Mouse (Mus musculus) midbrain, embryonic 13.5 days (tissue): ENCODE measurements at regions not wholly inside any gene's neighbourhood (a gene's known extent, or its start where the extent isn't known, plus 50 kb on each side); places are given as distances from the start of the nearest gene placed in this dataset.

Experiments
- ATAC-seq: fragments of 200-750 bp; cut with Nextera tagmentation; 2 replicates; pipeline ENCODE4 v1.8.0; 2017; ENCODE audit warnings: mild to moderate bottlenecking, moderate TSS enrichment, moderate library complexity
- H3K27ac ChIP-seq: fragments of 300-500 bp; sonication (generic); 2 replicates; pipeline ENCODE4 v1.5.1; 2015; ENCODE audit warnings: inconsistent platforms, mild to moderate bottlenecking, moderate library complexity
- H3K27me3 ChIP-seq: fragments of 300-500 bp; sonication (generic); 2 replicates; pipeline ENCODE4 v1.6.1; 2015; ENCODE audit warnings: mild to moderate bottlenecking, inconsistent platforms
- H3K36me3 ChIP-seq: fragments of 300-500 bp; sonication (generic); 2 replicates; pipeline ENCODE4 v1.6.1; 2015; ENCODE audit warnings: mild to moderate bottlenecking, inconsistent platforms
- H3K4me1 ChIP-seq: fragments of 300-500 bp; sonication (generic); replicated peaks from 2 replicates; pipeline ENCODE4 v1.6.1; 2015; ENCODE audit warnings: inconsistent platforms
- H3K4me2 ChIP-seq: fragments of 300-500 bp; sonication (generic); replicated peaks from 2 replicates; pipeline ENCODE4 v1.6.1; 2015; ENCODE audit warnings: moderate library complexity, mild to moderate bottlenecking, inconsistent platforms
- H3K4me3 ChIP-seq: fragments of 300-500 bp; sonication (generic); replicated peaks from 2 replicates; pipeline ENCODE4 v1.5.1; 2015; ENCODE audit warnings: mild to moderate bottlenecking, inconsistent platforms
- H3K9ac ChIP-seq: fragments of 300-500 bp; sonication (generic); replicated peaks from 2 replicates; pipeline ENCODE4 v1.6.1; 2015; ENCODE audit warnings: mild to moderate bottlenecking, inconsistent platforms
- H3K9me3 ChIP-seq: fragments of 300-500 bp; sonication (generic); 2 replicates; pipeline ENCODE4 v1.6.1; 2016; ENCODE audit warnings: mild to moderate bottlenecking, inconsistent platforms
- WGBS: fragments of 180-500 bp; shearing (Covaris S2); methylation state at CpG from one replicate; pipeline ENCODE4 v1.1.7; 2015; 5-methylcytosine and 5-hydroxymethylcytosine counted together

DNA sequence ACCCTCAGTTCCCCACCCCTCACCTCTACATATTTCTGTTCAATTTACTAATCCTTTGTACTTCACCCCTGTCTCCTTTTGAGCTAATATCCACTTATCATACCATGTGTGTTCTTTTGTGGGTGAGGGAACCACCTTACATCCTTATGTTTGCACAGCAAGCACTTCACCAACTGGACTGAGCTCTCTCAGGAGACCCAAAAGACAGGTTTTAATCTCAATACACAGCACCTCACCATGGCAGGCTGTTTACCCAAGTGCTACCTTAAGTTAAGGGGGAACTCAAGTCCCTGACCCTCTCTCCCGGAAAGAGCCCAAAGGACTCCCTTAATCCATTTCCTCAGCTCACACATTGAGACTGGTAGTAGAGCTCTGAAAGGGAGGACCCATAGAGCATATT, 62.3 kb upstream of the Agr3 start:
- WGBS: 95% methylated on average over 1 of the region's 1 CpGs
- Histone ChIP-seq H3K9ac (no peak overlapping the region), H3K4me1 (no peaks in the 10 kb centered on the region), H3K4me3 (no peak overlapping the region), H3K4me2 (no peak overlapping the region), H3K36me3 (no peaks in the 10 kb centered on the region), H3K27ac (no peak overlapping the region), H3K9me3 (no peaks in the 10 kb centered on the region), H3K27me3 (no peaks in the 10 kb centered on the region)
- no peak for ATAC-seq

DNA sequence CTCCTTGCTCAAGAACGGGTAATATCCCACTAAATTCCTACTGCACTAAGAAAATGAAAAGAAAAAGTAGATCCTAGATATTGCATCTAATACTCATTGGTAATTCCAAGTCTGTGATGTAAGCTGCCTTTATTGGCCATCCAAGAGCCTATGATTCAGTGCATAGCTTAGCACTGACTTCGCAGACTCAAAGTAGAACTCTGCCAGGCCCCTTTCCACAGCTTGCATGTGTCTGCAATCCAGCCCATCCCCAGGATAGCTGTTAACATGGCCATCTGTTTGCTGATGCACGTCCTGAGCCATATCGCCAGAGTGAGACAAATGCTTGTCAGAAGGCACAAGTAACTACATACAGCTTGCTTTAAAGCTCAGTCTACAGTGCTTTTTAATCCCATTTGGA, 72.3 kb upstream of the Agr3 start:
- H3K4me1 ChIP-seq: no peaks in the 10 kb centered on the region
- H3K27me3 ChIP-seq: no peaks in the 10 kb centered on the region
- H3K9ac ChIP-seq: no peak overlapping the region
- H3K4me2 ChIP-seq: no peak overlapping the region
- no peak overlapping the region for H3K27ac ChIP-seq
- no peaks in the 10 kb centered on the region for H3K36me3 ChIP-seq
- no peak overlapping the region for H3K4me3 ChIP-seq
- WGBS: 89% methylated on average over 4 of the region's 4 CpGs
- no peak for ATAC-seq
- H3K9me3 ChIP-seq: no peaks in the 10 kb centered on the region

DNA sequence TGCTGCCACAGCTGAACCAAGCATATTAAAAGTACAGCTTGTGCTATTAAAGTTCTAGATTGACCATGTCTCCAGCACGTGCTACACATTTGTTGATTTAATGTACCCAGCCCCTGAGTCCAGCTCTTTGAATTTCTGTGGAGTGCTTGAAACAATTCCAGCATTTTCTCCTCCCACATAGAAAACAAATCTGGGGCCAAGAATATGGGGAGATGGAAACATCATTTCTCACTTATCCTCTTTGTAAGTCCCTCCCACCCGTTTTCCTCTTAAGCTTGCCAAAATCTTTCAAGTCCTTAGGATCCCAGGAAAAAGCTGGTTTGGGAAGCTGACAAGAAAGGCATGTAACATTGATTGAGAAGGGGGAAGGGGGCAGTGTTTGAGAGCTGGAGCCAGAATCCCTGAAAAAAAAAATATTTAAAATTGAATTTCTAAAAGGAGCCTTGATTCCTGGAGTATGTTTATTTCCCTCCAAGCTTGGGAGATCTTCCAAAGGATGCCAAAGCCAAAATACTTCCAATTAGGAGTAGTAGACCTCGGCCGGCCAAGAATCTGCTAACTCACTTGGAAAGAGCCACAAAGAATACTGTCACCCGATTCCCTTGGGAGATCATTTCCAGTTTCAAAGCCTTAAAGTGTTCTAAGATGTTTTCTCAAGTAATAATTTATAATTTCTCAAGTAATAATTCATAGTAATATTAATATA, 78.4 kb upstream of the Agr3 start:
- no peaks in the 10 kb centered on the region for H3K36me3 ChIP-seq
- H3K27me3 ChIP-seq: no peaks in the 10 kb centered on the region
- no peak overlapping the region for H3K27ac ChIP-seq
- 83% methylated on average over 5 of the region's 5 CpGs for WGBS
- H3K9ac ChIP-seq: no peak overlapping the region
- no peak overlapping the region for H3K4me3 ChIP-seq
- no peaks in the 10 kb centered on the region for H3K9me3 ChIP-seq
- H3K4me2 ChIP-seq: no peak overlapping the region
- no peak for ATAC-seq
- H3K4me1 ChIP-seq: no peaks in the 10 kb centered on the region

DNA sequence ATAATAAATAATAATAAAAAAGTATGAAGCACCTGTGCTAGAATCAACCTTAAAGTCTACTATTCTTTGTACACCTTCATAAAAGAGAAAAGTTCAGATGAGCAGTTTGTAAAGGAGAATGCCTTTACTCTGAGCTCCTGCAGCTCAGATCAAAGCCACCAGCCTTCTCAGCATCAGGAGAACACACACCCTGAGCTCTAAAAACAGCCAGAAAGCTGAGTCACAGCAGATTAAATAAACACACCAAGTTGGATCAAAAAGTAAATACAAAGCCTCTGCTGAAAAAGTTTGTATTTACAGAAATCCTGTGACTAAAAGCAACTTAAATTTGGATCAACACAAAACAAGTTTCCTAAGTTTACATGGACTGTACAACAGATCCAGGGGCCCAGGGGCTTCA, 88.5 kb upstream of the Agr3 start:
- Histone ChIP-seq H3K9me3 (no peaks in the 10 kb centered on the region), H3K4me1 (no peaks in the 10 kb centered on the region), H3K4me2 (no peak overlapping the region), H3K4me3 (no peak overlapping the region), H3K36me3 (no peaks in the 10 kb centered on the region), H3K9ac (no peak overlapping the region), H3K27ac (no peak overlapping the region), H3K27me3 (no peaks in the 10 kb centered on the region)
- no peak for ATAC-seq

DNA sequence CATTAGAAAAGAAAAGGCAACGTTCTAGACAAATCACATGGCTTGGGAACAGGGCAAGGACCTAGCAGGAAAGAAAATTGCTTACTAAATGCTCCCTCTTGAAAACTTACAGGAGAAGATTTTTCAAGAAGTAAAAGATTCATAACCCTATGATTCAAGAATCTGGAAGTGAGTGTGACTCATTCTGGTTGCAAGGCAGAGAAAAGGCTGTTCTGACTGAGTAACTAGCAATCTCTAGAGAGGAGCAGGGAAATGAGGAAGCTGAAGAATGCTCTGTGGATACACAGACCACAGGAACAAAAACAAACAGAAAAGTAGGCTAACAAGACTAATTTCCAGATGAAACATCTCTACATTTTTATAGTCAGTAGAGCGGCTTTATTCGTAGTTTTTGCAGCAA, 92.1 kb upstream of the Agr3 start:
- 82% methylated on average over 3 of the region's 3 CpGs for WGBS
- no peak overlapping the region for H3K27ac ChIP-seq
- no peaks in the 10 kb centered on the region for H3K27me3 ChIP-seq
- H3K9me3 ChIP-seq: no peaks in the 10 kb centered on the region
- no peak for ATAC-seq
- no peak overlapping the region for H3K9ac ChIP-seq
- H3K4me2 ChIP-seq: no peak overlapping the region
- no peaks in the 10 kb centered on the region for H3K4me1 ChIP-seq
- no peaks in the 10 kb centered on the region for H3K36me3 ChIP-seq
- H3K4me3 ChIP-seq: no peak overlapping the region

DNA sequence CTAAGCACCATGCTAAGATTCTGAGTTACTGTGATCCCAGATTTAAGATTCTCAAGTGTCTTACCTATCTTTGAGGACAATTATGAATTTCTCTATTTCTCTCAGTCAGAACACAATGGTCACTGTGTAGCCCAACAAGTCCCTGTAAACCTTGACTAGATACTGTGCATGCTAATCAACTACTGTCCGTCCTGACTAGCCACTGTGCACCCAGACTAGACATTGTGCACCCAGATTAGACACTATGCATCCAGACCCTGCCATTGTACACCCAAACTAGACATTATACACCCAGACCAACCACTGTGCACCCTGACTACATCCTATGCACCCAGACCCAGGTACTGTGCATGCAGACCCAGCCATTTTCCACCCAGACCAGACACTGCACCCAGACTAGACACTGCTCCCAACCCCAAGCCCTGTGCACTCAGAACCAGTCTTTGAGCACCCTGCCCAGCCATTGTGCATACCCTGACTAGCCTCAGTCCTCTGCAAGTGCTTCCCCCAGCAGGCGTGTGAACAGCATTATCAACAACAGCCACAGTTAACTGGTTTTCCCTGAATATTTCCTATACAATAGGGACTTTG, 93.4 kb upstream of the Agr3 start:
- Histone ChIP-seq H3K4me3 (no peak overlapping the region), H3K36me3 (no peaks in the 10 kb centered on the region), H3K9ac (no peak overlapping the region), H3K27ac (no peak overlapping the region), H3K27me3 (no peaks in the 10 kb centered on the region), H3K4me1 (no peaks in the 10 kb centered on the region), H3K4me2 (no peak overlapping the region), H3K9me3 (no peaks in the 10 kb centered on the region)
- WGBS: 88% methylated on average over 2 of the region's 2 CpGs
- peak; percentile 56; the same call in 1 of the 2 replicates for ATAC-seq

DNA sequence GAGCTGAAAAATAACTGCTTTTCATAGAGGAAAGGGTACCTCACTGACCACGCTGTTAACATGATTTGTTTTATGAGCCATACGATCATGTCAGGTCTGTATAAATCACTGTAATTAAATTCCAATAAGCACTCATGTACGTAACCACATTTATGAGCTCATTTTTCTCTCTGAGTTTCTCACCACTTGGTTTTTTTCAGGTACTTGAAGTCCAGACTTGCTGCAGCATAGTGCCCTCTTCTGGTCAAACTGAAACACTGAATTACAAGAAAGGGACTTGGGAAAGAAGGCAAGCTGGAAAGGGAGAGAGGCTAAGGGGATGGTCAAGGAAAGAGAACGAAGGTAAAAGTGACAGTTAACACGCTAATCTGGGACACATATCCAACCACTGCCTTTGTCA, 94.2 kb upstream of the Agr3 start:
- no peak overlapping the region for H3K9ac ChIP-seq
- peak; percentile 48; the same call in 1 of the 2 replicates for ATAC-seq
- H3K27me3 ChIP-seq: no peaks in the 10 kb centered on the region
- no peaks in the 10 kb centered on the region for H3K4me1 ChIP-seq
- no peaks in the 10 kb centered on the region for H3K9me3 ChIP-seq
- H3K4me3 ChIP-seq: no peak overlapping the region
- H3K36me3 ChIP-seq: no peaks in the 10 kb centered on the region
- 27% methylated on average over 5 of the region's 5 CpGs for WGBS
- H3K27ac ChIP-seq: no peak overlapping the region
- no peak overlapping the region for H3K4me2 ChIP-seq

DNA sequence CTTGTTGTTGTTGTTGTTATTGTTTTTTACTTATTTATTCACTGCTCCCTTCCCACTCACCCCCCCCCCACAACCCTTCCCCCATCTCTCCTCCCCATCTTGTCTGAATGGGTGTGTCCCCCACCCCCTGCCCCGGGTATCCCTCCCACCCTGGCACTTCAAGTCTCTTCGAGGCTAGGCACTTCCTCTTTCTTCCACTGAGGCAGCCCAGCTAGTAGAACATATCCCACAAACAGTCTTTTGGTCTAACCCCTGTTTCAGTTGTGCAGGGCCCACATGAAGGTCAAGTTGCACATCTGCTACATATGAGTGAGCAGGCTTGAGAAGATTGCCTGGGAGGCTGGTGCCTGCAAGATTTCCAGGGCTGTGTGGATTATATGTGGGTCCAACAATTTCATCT, 97.6 kb upstream of the Agr3 start:
- Histone ChIP-seq H3K4me3 (no peak overlapping the region), H3K9me3 (no peaks in the 10 kb centered on the region), H3K4me2 (no peak overlapping the region), H3K27ac (no peak overlapping the region), H3K27me3 (no peaks in the 10 kb centered on the region), H3K36me3 (no peaks in the 10 kb centered on the region), H3K9ac (no peak overlapping the region), H3K4me1 (0 out of 2 replicates have a peak, but pooled peaks cover 4% of the 10 kb centered on the region)
- ATAC-seq: no peak
- 65% methylated on average over 2 of the region's 2 CpGs for WGBS

DNA sequence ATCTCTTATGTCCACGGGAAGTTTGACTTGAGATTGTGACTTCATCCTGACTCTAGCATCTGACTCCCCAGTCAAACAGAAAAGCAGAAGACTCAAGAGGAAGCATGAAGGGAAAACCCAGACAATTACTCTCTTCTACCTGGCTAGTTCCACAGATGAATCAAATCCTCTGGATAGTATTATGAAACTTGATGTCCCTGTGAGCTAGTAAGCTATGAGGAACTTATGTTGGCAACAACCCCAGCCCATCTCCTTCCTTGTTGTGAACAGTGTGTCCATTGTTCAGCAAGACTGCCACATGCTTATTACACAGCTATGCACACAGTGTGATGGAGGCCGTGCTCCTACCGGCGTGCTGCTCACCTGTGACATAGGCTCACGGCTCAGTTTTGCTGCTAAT, 98.4 kb upstream of the Agr3 start:
- Histone ChIP-seq H3K9me3 (no peaks in the 10 kb centered on the region), H3K27me3 (no peaks in the 10 kb centered on the region), H3K27ac (no peak overlapping the region), H3K4me1 (0 out of 2 replicates have a peak, but pooled peaks cover 4% of the 10 kb centered on the region), H3K4me3 (no peak overlapping the region), H3K9ac (no peak overlapping the region), H3K36me3 (no peaks in the 10 kb centered on the region), H3K4me2 (no peak overlapping the region)
- no peak for ATAC-seq
- 95% methylated on average over 5 of the region's 5 CpGs for WGBS

DNA sequence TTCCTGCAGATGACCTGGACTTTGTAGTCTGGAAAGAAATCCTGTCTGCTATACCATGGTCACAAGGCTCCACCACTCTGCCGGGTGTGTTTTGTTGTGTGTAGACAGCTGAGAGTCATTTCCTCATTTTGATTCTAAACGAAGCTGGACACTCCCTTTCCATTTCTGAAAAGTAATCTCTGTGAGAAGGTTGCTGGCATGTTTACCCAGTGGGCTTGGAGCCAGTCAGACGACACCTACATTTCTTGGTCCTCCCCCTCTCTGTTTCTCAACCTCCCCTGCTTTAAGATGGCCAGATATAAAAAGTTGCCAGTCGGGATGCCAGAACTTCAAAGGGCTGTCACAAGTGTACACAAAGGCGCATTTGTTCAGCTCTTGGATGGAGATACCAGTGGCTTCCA, 100.8 kb upstream of the Agr3 start:
- Histone ChIP-seq H3K27me3 (no peaks in the 10 kb centered on the region), H3K36me3 (no peaks in the 10 kb centered on the region), H3K27ac (no peak overlapping the region), H3K9ac (no peak overlapping the region), H3K4me2 (no peak overlapping the region), H3K4me1 (0 out of 2 replicates have a peak, but pooled peaks cover 4% of the 10 kb centered on the region), H3K9me3 (no peaks in the 10 kb centered on the region), H3K4me3 (no peak overlapping the region)
- WGBS: 44% methylated on average over 5 of the region's 5 CpGs
- no peak for ATAC-seq

DNA sequence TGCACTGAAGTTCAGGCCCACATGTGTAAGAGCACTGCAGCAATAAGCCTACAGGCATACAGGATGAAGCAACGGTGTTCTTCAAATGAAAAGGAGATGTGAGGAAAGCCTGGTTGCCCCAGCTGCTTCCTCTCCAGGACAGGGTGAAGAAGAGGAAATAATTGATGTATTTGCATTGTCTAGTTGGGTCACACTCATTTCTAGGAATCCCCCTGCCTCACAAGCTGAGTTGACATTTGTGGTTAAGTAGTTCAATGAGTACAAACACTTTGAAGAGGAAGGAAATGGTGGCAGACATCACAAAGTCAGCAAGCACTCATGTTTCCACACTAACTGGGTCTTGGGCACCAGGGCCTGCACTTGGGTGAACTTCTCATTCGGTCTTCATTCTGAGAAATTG, 126.2 kb upstream of the Agr3 start:
- Histone ChIP-seq H3K27me3 (no peaks in the 10 kb centered on the region), H3K9me3 (no peaks in the 10 kb centered on the region), H3K4me2 (no peak overlapping the region), H3K4me3 (no peak overlapping the region), H3K4me1 (no peaks in the 10 kb centered on the region), H3K27ac (no peak overlapping the region), H3K9ac (no peak overlapping the region), H3K36me3 (no peaks in the 10 kb centered on the region)
- WGBS: 94% methylated on average over 2 of the region's 2 CpGs
- no peak for ATAC-seq

DNA sequence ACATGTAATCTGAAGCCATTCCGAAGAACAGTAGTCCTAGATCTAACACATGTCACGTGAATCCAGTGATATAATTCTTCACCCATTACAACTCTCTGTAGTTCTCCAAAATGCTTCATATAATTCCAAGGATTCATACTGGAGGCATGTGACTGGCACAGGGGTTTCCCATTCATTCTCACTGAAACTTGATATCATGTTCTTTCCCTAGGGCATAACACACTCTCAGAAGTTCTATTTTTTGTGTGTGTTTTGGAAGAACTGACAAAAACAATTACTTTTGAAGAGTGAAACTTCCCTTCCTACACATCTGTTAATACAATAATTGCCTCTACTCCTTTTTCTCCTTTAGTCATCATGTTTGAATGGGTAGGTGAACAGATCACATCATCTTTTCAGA, 150.0 kb upstream of the Agr3 start:
- H3K4me1 ChIP-seq: no peaks in the 10 kb centered on the region
- WGBS: 91% methylated on average over 2 of the region's 2 CpGs
- no peak overlapping the region for H3K4me3 ChIP-seq
- no peaks in the 10 kb centered on the region for H3K27me3 ChIP-seq
- no peak for ATAC-seq
- H3K4me2 ChIP-seq: no peak overlapping the region
- no peak overlapping the region for H3K27ac ChIP-seq
- no peaks in the 10 kb centered on the region for H3K36me3 ChIP-seq
- H3K9ac ChIP-seq: no peak overlapping the region
- no peaks in the 10 kb centered on the region for H3K9me3 ChIP-seq
